Mouse (Mus musculus) embryonic facial prominence, embryonic 14.5 days (tissue): Measurements from ENCODE around the gene Lrrc75a. TPM values are rescaled to one million over a fixed set of nuclear protein-coding genes. Genes with fewer than 3 reads are reported as not detected.

Source experiments
- ATAC-seq: fragments of 200-750 bp; cut with Nextera tagmentation; 2 replicates; pipeline ENCODE4 v1.8.0; 2017; ENCODE audit warnings: low read depth, moderate number of reproducible peaks, moderate TSS enrichment
- DNase-seq: peaks from one replicate; pipeline ENCODE4 v3.0.0-alpha.2; 2015; ENCODE audit warnings: low spot score
- H3K27ac ChIP-seq: fragments of 300-500 bp; sonication (generic); replicated peaks from 2 replicates; pipeline ENCODE4 v1.5.1; 2014; ENCODE audit warnings: low read depth, mild to moderate bottlenecking, low read length, moderate library complexity
- H3K27me3 ChIP-seq: fragments of 300-500 bp; sonication (generic); replicated peaks from 2 replicates; pipeline ENCODE4 v1.6.1; 2014; ENCODE audit warnings: low read length; ENCODE audit not compliant: control insufficient read depth, insufficient read depth
- H3K36me3 ChIP-seq: fragments of 300-500 bp; sonication (generic); 2 replicates; pipeline ENCODE4 v1.6.1; 2014; ENCODE audit warnings: low read length, mixed read lengths; ENCODE audit not compliant: control insufficient read depth, insufficient read depth
- H3K4me1 ChIP-seq: fragments of 300-500 bp; sonication (generic); 2 replicates; pipeline ENCODE4 v1.6.1; 2014; ENCODE audit warnings: antibody characterized with exemption, low read length; ENCODE audit not compliant: control insufficient read depth, insufficient read depth
- H3K4me2 ChIP-seq: fragments of 300-500 bp; sonication (generic); 2 replicates; pipeline ENCODE4 v1.6.1; 2014; ENCODE audit warnings: low read depth, mild to moderate bottlenecking, low read length, moderate library complexity, mixed read lengths
- H3K4me3 ChIP-seq: fragments of 300-500 bp; sonication (generic); 2 replicates; pipeline ENCODE4 v1.5.1; 2014; ENCODE audit warnings: low read depth, mild to moderate bottlenecking, low read length
- H3K9ac ChIP-seq: fragments of 300-500 bp; sonication (generic); 2 replicates; pipeline ENCODE4 v1.6.1; 2014; ENCODE audit warnings: low read depth, mild to moderate bottlenecking, low read length, moderate library complexity, mixed read lengths
- H3K9me3 ChIP-seq: fragments of 300-500 bp; sonication (generic); 2 replicates; pipeline ENCODE4 v1.6.1; 2016; ENCODE audit warnings: low read length; ENCODE audit not compliant: control insufficient read depth
- WGBS: fragments of 180-500 bp; shearing (Covaris S2); extraction: QIAGEN DNeasy Blood & Tissue Kit; methylation state at CpG from one replicate; pipeline ENCODE4 v1.1.7; 2014; 5-methylcytosine and 5-hydroxymethylcytosine counted together
- polyA plus RNA-seq: library from polyadenylated mRNA; unstranded; fragments of >200 nt; fragmentation: Nextera tagmentation; extraction: Ambion mirVana; gene quantifications from 2 replicates; pipeline ENCODE4 v1.2.1, GENCODE M21; 2014

Gene Lrrc75a
- 16.6 and 17.2 TPM in 2 replicates for polyA plus RNA-seq

DNA sequence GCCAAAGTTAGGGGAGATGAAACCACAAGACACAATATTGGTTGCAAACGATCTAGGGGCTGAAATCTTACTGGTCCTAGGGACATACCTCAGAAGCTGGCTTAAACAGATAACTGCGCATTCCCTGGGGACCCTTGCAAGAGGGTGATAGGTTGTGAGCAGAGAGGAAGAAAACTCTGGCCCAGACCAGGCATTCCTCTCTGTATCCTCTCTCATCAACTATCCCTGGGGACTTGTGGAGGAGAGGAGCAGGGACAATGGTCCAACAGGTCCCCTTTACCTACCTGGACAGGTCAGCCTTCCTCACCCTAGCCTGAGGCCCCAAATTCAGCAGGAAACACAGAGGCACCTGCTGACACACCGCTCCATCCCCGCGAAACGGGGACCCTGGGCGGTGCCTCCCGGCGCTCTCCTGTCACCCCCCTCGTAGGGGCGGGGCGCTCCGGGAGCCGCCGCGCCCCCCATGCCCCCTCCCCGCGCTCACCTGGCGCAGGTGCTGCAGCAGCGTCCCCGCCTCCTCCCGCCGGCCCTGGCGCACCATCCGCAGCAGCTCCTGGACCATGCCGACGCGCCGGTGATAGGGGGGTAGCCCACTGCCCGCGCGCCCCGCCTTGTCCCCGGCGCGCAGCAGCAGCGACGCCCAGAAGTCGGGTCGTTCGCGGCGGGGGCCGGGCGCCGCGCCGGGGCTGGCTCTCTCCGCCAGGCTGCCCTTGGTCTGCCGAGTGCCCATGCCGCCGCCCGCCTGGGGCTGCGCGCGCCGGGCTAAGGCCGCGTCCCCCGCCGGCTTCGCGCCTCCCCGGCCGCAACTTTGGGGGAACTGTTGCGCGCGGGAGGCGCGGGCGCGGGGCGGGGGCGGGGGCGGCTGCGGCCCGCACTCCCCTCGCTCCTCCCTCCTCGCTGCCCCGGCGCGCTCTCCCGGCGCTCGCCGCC, at the start of gene Lrrc75a:
Gene Lrrc75a (minus strand): TSS at position 863 of the 930 bp plus-strand sequence.
- peaks cover 42% of the 10 kb centered on the region for H3K4me1 ChIP-seq

DNA sequence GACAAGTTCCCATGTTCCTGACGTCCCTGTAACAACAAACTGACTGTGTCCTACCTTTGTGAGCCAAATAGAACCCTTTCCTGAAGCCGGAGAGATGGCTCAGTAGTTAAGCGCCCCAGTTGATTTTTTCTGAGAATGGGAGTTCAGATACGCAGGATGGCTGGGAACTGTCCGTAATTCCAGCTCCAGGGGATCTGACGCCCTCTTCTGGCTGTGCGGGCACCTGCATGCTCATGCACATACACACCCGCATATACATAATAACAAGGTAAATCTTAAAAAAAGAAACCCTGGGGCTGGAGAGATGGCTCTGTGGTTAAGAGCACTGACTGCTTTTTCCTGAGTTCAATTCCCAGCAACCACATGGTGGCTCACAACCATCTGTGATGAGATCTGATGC, 46.8 kb upstream of the Lrrc75a start:
- WGBS: 88% methylated on average over 8 of the region's 8 CpGs
- Histone ChIP-seq H3K4me2 (no peak overlapping the region), H3K9ac (no peak overlapping the region), H3K4me3 (no peak overlapping the region), H3K27me3 (no peaks in the 10 kb centered on the region), H3K27ac (no peak overlapping the region), H3K4me1 (no peaks in the 10 kb centered on the region), H3K9me3 (no peaks in the 10 kb centered on the region), H3K36me3 (no peaks in the 10 kb centered on the region)
- DNase-seq (no peak), ATAC-seq (no peak)

More for the DNA sequence above, at the start of gene Lrrc75a:
- Histone ChIP-seq H3K9me3 (no peaks in the 10 kb centered on the region), H3K27me3 (no peaks in the 10 kb centered on the region), H3K36me3 (no peaks in the 10 kb centered on the region), H3K27ac (peak within 1 kb of the TSS; percentile 81), H3K4me3 (peak within 1 kb of the TSS; percentile 73), H3K4me2 (peak within 1 kb of the TSS; percentile 90), H3K9ac (peak within 1 kb of the TSS; percentile 86)
- DNase-seq (no peak), ATAC-seq (peak; percentile 55)
- WGBS: 3% methylated on average over 16 of the region's 86 CpGs

DNA sequence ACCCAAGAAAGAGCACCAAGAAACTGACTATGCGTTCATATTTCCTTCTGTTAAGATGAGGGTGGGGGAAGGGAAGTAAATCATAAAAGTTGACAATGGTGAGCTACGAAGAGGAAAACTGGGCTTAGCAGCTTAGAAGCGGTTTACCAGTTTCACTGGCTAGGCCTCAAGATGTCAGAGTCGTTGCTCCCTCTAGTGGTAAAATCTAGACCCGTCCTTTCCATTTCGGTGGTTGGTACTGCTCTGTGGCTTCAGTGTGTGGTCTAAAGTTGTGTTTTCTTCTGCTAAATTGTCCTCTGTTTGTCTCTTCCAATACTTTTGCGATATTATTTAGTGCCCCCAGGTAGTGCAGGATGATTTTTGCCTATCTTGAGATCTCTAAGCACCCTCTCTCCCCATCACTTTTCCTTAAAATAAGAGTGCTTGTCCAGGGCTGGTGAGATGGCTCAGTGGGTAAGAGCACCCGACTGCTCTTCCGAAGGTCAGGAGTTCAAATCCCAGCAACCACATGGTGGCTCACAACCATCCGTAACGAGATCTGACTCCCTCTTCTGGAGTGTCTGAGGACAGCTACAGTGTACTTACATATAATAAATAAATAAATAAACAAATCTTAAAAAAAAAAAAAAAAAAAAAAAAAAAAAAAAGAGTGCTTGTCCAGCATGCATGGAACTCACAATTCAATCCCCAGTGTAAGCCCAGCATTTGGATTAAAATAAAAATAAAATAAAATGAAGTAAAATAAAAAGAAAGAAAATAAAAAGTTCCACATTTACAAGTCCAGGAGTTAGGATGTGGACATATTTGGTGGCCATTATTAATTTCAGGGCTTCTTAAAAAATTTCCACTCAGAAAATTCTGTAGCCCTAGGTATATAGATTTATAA, 45.2 kb upstream of the Lrrc75a start:
- Histone ChIP-seq H3K4me1 (no peaks in the 10 kb centered on the region), H3K27ac (no peak overlapping the region), H3K4me2 (no peak overlapping the region), H3K9ac (no peak overlapping the region), H3K27me3 (no peaks in the 10 kb centered on the region), H3K4me3 (no peak overlapping the region), H3K36me3 (no peaks in the 10 kb centered on the region), H3K9me3 (no peaks in the 10 kb centered on the region)
- ATAC-seq (peak; percentile 91), DNase-seq (peak; percentile 92)
- WGBS: 19% methylated on average over 9 of the region's 11 CpGs

DNA sequence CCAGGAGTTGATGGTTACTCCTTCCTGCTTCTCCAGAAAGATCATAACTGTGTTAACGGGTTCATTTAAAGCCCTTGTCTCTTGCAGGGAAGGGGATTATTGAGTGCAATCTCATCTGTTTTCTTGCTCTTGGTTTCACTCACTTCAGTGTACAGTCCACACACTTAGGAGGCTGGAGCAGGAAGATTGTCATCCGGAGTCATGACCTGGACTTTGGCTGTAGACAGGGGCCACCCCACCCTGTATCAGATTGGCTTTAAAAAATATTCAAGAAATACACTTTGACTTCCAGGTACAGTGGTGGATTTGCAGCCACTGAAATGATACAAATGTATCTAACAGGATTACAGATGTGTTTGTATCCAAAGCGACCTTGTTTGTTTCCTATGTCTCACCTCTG, 43.3 kb upstream of the Lrrc75a start:
- Histone ChIP-seq H3K4me2 (no peak overlapping the region), H3K27ac (no peak overlapping the region), H3K9ac (no peak overlapping the region), H3K4me1 (no peaks in the 10 kb centered on the region), H3K9me3 (no peaks in the 10 kb centered on the region), H3K36me3 (no peaks in the 10 kb centered on the region), H3K4me3 (no peak overlapping the region), H3K27me3 (no peaks in the 10 kb centered on the region)
- WGBS: 83% methylated on average over 3 of the region's 3 CpGs
- DNase-seq (no peak), ATAC-seq (no peak)

DNA sequence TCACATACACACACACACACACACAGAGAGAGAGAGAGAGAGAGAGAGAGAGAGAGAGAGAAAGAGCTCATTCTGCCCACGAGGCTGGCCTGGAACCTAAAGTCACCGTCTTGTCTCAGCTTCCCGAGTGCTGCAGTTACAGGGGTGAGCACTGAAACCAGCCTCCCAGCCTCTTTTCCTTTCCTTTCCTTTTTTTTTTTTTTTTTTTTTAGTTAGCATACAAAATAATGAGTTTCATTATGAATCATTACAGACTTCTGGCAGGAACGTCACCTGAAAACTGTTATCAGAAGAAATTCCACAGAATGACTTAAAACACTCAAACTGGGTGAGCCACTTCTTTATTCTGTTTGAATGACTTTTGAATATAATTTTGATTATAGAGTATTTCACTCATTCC, 31.6 kb upstream of the Lrrc75a start:
- Histone ChIP-seq H3K4me1 (no peaks in the 10 kb centered on the region), H3K4me3 (no peak overlapping the region), H3K27me3 (no peaks in the 10 kb centered on the region), H3K27ac (no peak overlapping the region), H3K36me3 (no peaks in the 10 kb centered on the region), H3K4me2 (no peak overlapping the region), H3K9me3 (no peaks in the 10 kb centered on the region), H3K9ac (no peak overlapping the region)
- 79% methylated on average over 4 of the region's 4 CpGs for WGBS
- DNase-seq (no peak), ATAC-seq (no peak)

DNA sequence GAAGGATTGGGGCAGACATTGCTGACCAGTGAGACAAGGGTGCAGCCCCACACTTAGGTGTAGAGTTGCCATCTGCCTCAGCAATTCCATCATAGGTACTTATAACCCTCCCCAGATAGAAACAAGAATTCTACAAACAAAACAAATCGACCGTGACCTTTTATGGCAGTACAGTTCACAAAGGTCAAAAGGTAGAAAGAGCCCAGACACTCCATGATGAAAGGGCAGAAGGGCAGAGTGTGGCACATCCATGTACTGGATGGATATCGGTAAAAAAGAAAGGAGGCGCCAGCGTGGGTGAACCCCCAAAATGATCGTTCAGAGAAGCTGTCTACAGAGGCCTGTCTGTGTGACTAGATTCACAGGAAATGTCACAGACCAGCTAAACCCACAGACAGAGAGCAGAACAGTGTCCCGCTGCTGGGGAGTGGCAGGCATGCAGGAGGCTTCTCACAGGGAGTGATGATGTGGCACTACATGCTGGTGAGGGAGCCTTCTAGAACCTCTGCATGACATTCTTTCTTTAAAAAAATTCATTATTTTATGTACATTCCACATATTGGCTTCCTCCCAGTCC, 30.5 kb upstream of the Lrrc75a start:
- Histone ChIP-seq H3K27me3 (no peaks in the 10 kb centered on the region), H3K36me3 (no peaks in the 10 kb centered on the region), H3K4me3 (no peak overlapping the region), H3K4me1 (no peaks in the 10 kb centered on the region), H3K9me3 (no peaks in the 10 kb centered on the region), H3K4me2 (no peak overlapping the region), H3K9ac (no peak overlapping the region), H3K27ac (no peak overlapping the region)
- no peak for ATAC-seq
- no peak for DNase-seq
- WGBS: 77% methylated on average over 7 of the region's 7 CpGs

DNA sequence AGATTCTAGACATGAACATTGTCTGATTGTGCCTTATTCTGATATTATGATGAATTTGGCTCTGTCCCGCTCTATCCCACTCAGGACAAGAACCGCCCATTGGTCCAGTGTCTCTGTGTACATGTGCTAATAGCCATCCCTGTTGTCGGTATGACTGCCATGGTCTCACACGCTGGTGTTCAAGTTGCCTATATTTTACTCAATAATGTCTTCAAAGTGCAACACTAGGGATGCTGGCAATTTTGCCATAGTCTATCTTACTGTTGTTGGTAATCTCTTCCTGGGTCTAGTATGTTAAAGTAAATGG, 27.9 kb upstream of the Lrrc75a start:
- no peaks in the 10 kb centered on the region for H3K9me3 ChIP-seq
- 87% methylated on average over 4 of the region's 4 CpGs for WGBS
- H3K4me1 ChIP-seq: no peaks in the 10 kb centered on the region
- no peak overlapping the region for H3K27ac ChIP-seq
- H3K9ac ChIP-seq: no peak overlapping the region
- H3K36me3 ChIP-seq: no peaks in the 10 kb centered on the region
- ATAC-seq (no peak), DNase-seq (no peak)
- no peaks in the 10 kb centered on the region for H3K27me3 ChIP-seq
- H3K4me2 ChIP-seq: no peak overlapping the region
- no peak overlapping the region for H3K4me3 ChIP-seq

DNA sequence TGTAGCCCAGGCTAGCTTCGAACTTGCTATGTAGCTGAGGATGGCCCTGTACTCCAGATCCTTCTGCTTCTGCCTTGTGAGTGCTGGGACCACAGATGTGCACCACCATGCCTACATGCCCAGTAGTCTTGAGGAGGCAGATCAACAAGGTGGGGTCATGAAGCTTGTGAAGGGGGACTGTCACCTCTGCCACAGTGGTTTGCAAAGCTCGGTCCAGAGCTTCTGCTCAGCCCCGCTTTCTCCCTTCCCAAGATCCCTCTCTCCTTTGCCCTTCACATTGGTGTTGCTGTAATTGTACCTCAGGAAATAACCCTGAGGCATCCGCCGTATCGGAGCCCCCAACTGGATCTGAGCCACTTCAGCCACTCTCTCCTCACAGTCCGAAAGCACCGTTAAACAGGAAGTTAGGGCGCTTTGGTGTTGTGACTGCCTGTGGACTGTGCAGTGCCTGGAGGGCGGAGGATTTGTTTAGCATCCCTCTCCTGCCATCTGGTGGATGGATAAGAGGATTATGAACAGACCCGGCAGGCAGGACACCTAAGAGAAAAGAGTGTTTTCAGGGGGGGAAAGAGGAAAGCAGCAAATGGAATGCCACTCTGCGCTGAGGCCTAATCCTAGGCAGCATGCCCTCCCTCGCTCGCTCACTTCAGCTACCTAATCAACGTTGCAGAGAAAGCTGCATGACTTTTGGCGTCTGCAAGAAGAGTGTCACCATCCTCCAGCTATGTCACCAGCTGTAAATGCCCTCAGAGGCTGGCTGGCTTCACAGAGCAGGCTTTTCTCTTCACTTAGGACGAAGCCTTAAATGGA, 27.4 kb upstream of the Lrrc75a start:
- peak; percentile 95 for DNase-seq
- no peak overlapping the region for H3K27ac ChIP-seq
- H3K27me3 ChIP-seq: no peaks in the 10 kb centered on the region
- no peaks in the 10 kb centered on the region for H3K4me1 ChIP-seq
- 16% methylated on average over 17 of the region's 17 CpGs for WGBS
- H3K9ac ChIP-seq: peak overlapping the region; percentile 56
- peak overlapping the region; percentile 24 for H3K4me3 ChIP-seq
- ATAC-seq: peak; percentile 96
- H3K9me3 ChIP-seq: no peaks in the 10 kb centered on the region
- H3K4me2 ChIP-seq: peak overlapping the region; percentile 58
- no peaks in the 10 kb centered on the region for H3K36me3 ChIP-seq
